Mouse (Mus musculus) hematopoietic stem cell, adult 5-6 weeks (primary cell): ENCODE measurements at regions not wholly inside any gene's neighbourhood (a gene's known extent, or its start where the extent isn't known, plus 50 kb on each side); places are given as distances from the start of the nearest gene placed in this dataset.
A peak's percentile ranks its signal among the peaks of the same experiment; 100 is the strongest.
"Not testable (repeated sequence)": the region's sequence is repeated elsewhere in the genome, so short reads cannot be mapped to it uniquely, and the experiment has no call there.

ENCODE experiments used
- ATAC-seq, 2 experiments: fragments of 125-278 bp in 1 of 2; replicated peaks in 1 of 2; 2 replicates each; pipeline ENCODE4 v1.8.0; 2016 to 2017; ENCODE audit warnings: inconsistent platforms in 2 of 2, mild to moderate bottlenecking in 2 of 2, moderate number of reproducible peaks in 2 of 2, low read depth in 1 of 2, moderate TSS enrichment in 1 of 2; ENCODE audit not compliant: low FRiP score in 2 of 2, poor library complexity in 2 of 2, severe bottlenecking in 2 of 2, insufficient read depth in 1 of 2, low TSS enrichment in 1 of 2

- peak; percentile 48 to 49; a peak in 3 of 4 replicates for ATAC-seq
Measured at GRCm38 (mm10) chr13:27945062-27945461, 71.0 kb upstream of the Prl4a1 start.

- ATAC-seq: not testable (repeated sequence)
Measured at GRCm38 (mm10) chr13:27960421-27960820, 55.6 kb upstream of the Prl4a1 start.

GRCm38 (mm10) chr13:27962381-27962780, 53.6 kb upstream of the Prl4a1 start:
- ATAC-seq: not testable (repeated sequence)

- not testable (repeated sequence) for ATAC-seq
Measured at GRCm38 (mm10) chr13:27966021-27966420, 50.0 kb upstream of the Prl4a1 start.
